ENCODE assay signal across 11 mouse cellular contexts in the genomic region with DNA sequence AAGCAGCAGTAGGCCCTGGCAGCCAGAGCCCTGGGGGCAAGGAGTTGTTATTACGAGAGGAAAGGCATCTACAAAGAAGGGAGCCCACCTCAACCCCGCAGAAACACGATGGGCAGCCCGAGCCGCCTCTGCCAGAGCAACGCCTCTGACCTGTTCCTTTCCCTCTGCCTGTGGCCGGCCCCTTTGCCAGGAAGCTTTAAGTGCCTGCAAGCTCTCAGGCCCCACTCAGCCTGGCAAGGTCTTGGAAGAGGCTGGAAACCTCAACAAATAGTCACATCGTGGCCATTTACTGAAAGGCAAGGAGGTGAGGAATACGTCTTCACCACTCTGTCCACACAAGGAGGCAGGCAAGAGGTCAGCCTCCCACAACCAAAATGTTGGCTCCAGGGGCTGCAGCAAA. TPM values are rescaled to one million over a fixed set of nuclear protein-coding genes. Genes with fewer than 3 reads are reported as not detected.
DNase-seq lines count a peak whose midpoint lies in the region; ATAC-seq and TF ChIP-seq lines count a peak whose summit lies in the region.
"Had no signal": no experiment of that assay in that cellular context is flagged by ENCODE, and none has a peak within 500 bp of the region (broad histone marks: within the 10 kb centered on the region; RNA-seq: fewer than 3 reads in every experiment).

No protein-coding gene starts in this region.

- TF ChIP-seq EP300 in heart, adult 2 months (IDR thresholded peaks at IDR 0.05; ENCODE audit: insufficient read depth, low read depth, low read length): no peak

- no peaks in the 10 kb centered on the region for H3K79me2 ChIP-seq in heart, adult 2 months (replicated peaks; ENCODE audit: control insufficient read depth, insufficient read depth, low read length)

- no peaks in the 10 kb centered on the region for H3K27me3 ChIP-seq in testis, adult 2 months (ENCODE audit: control insufficient read depth, insufficient read depth, low read length)
- no peaks in the 10 kb centered on the region for H3K27me3 ChIP-seq in hindbrain, embryonic 11.5 days (ENCODE audit: control insufficient read depth, insufficient read depth, low read length)
- no peaks in the 10 kb centered on the region for H3K27me3 ChIP-seq in heart, adult 2 months (ENCODE audit: control insufficient read depth, insufficient read depth, low read length)

- no peaks in the 10 kb centered on the region for H3K9me3 ChIP-seq in hindbrain, embryonic 11.5 days (ENCODE audit: control insufficient read depth, low read length)

- H3K36me3 ChIP-seq in testis, adult 2 months (ENCODE audit: control insufficient read depth, insufficient read depth, low read length): peaks cover 3% of the 10 kb centered on the region; the same call in 1 of the 2 replicates
- H3K36me3 ChIP-seq in hindbrain, embryonic 11.5 days (ENCODE audit: control insufficient read depth, insufficient read depth, low read length): peaks cover 16% of the 10 kb centered on the region
- no peaks in the 10 kb centered on the region for H3K36me3 ChIP-seq in heart, adult 2 months (ENCODE audit: control insufficient read depth, insufficient read depth, low read length)

- intact Hi-C loops in heart, adult 2 months (cut with DNase I): no loop called here

- 73% methylated on average over 9 of the region's 9 CpGs for WGBS in hindbrain, embryonic 11.5 days
- 64% methylated on average over 9 of the region's 9 CpGs for WGBS in heart, adult 2 months

- no peak overlapping the region for H3K4me3 ChIP-seq in testis, adult 2 months (ENCODE audit: control insufficient read depth, low read depth, low read length)
- no peak overlapping the region for H3K4me3 ChIP-seq in hindbrain, embryonic 11.5 days (ENCODE audit: low read depth, low read length)
- H3K4me3 ChIP-seq in heart, adult 2 months: no peak overlapping the region
- H3K4me3 ChIP-seq: erythroblast, embryonic 14.5 days had no signal

- TF ChIP-seq CTCF in testis, adult 2 months (IDR thresholded peaks at IDR 0.05; ENCODE audit: control insufficient read depth, insufficient read depth, insufficient replicate concordance, low read depth, low read length): no peak
- no peak for TF ChIP-seq CTCF in heart, adult 2 months (IDR thresholded peaks at IDR 0.05)

- H3K9ac ChIP-seq in hindbrain, embryonic 11.5 days (ENCODE audit: low read depth, low read length): peak overlapping the region; percentile 31; the same call in 1 of the 2 replicates
- no peak overlapping the region for H3K9ac ChIP-seq in heart, adult 2 months (ENCODE audit: low read depth, low read length)

- 0 out of 2 replicates have a peak, but pooled peaks have one; percentile 1 for TF ChIP-seq POLR2A in testis, adult 2 months (IDR thresholded peaks at IDR 0.05; ENCODE audit: control insufficient read depth, low read depth, low read length)
- TF ChIP-seq POLR2A in heart, adult 2 months (IDR thresholded peaks at IDR 0.05; ENCODE audit: insufficient read depth, low read depth, low read length): no peak

- no peak for ATAC-seq in hindbrain, embryonic 11.5 days (ENCODE audit: low FRiP score)

- H3K4me2 ChIP-seq in hindbrain, embryonic 11.5 days (replicated peaks; ENCODE audit: low read depth, low read length): no peak overlapping the region

- DNase-seq in testis, postnatal 14 days (ENCODE audit: low spot score): no peak
- DNase-seq in hindbrain, embryonic 11.5 days (ENCODE audit: low spot score): no peak
- DNase-seq in lung, postnatal 25 days (ENCODE audit: low spot score): peak; percentile 69
- DNase-seq in ovary, postnatal 14 days (ENCODE audit: low spot score): no peak
- no peak for DNase-seq in embryo, embryonic 9.5 days (ENCODE audit: extremely low spot score)
- no peak for DNase-seq in heart, adult 2 months
- DNase-seq: cerebellum, adult 18-20 months; kidney, adult 8-10 months; thymus, postnatal 36 days had no signal

- no peaks in the 10 kb centered on the region for H3K4me1 ChIP-seq in testis, adult 2 months (ENCODE audit: control insufficient read depth, insufficient read depth, low read length)
- peaks cover 7% of the 10 kb centered on the region for H3K4me1 ChIP-seq in hindbrain, embryonic 11.5 days (replicated peaks; ENCODE audit: control insufficient read depth, insufficient read depth, low read length)
- H3K4me1 ChIP-seq in heart, adult 2 months (ENCODE audit: control insufficient read depth, insufficient read depth, low read length): peaks cover 8% of the 10 kb centered on the region

- H3K27ac ChIP-seq in testis, adult 2 months (ENCODE audit: control insufficient read depth, insufficient read depth, low read depth, low read length): no peak overlapping the region
- H3K27ac ChIP-seq in hindbrain, embryonic 11.5 days (ENCODE audit: low read depth, low read length): peak overlapping the region; percentile 72
- no peak overlapping the region for H3K27ac ChIP-seq in heart, adult 2 months

RNA-seq across cellular contexts. Expression of a gene that starts 9.1 kb away (rescaled TPM):
- 15.2 and 16.8 TPM in 2 replicates for polyA plus RNA-seq in testis, adult 2 months (2012; rRNA removed)
- 13.8 and 14.4 TPM in 2 replicates for polyA plus RNA-seq in hindbrain, embryonic 11.5 days (2014; fragmentation: Nextera tagmentation; extraction: Ambion mirVana)
- 10 to 100 TPM; 11.6 to 12.5 TPM for total RNA-seq in heart, adult 2 months (2021)
- 11.1 and 16.2 TPM in 2 replicates for polyA plus RNA-seq in heart, adult 2 months (2012; rRNA removed)

RNA-seq across cellular contexts. Expression of a gene that starts 20.7 kb away (rescaled TPM):
- polyA plus RNA-seq in testis, adult 2 months (2012; rRNA removed): 15.4 and 16.6 TPM in 2 replicates
- 147 and 158 TPM in 2 replicates for polyA plus RNA-seq in hindbrain, embryonic 11.5 days (2014; fragmentation: Nextera tagmentation; extraction: Ambion mirVana)
- 10 to 100 TPM; 34.8 to 36.9 TPM for total RNA-seq in heart, adult 2 months (2021)
- 8.4 and 11.1 TPM in 2 replicates for polyA plus RNA-seq in heart, adult 2 months (2012; rRNA removed)
